Mouse (Mus musculus): Measurements from ENCODE around the gene Rhpn2. TPM values are rescaled to one million over a fixed set of nuclear protein-coding genes. Genes with fewer than 3 reads are reported as not detected.
A peak's percentile ranks its signal among the peaks of the same experiment; 100 is the strongest.

The Rhpn2 gene
- polyA plus RNA-seq, 1 experiment from 2014 or later: 1.9 TPM

DNA sequence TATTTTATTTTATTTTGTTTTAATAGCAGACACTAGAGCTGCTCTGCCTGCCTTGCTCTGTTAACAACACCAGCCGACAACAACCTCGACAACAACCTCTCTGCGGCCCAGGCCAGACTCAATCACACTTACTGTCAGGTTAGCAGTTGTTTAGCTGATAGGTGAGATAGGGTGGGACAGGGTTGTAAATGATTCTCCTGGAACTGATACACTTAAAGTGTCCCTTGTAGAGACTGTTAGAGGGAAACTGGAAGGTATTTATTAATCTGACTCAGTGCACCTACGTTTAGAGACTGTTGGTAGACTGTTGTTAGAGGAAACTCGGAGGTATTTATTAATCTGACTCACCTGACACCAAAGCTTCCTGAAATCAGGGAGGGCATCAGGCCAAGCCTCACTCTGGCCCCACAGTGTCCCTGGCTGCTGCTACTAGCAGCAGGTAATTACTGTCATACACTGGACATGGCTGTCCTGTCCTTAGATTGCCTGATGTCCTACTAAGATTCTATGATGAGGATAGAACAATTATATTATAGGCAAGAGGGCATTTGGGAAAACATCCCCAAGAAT, 21.4 kb downstream of the Rhpn2 start:
- no peak overlapping the region for H3K4me3 ChIP-seq (ENCODE audit: low read depth, low read length)
- H3K4me1 ChIP-seq (ENCODE audit: control insufficient read depth, insufficient read depth, low read length): no peaks in the 10 kb centered on the region
- H3K4me2 ChIP-seq: no peak overlapping the region
- DNase-seq (ENCODE audit: low spot score, missing footprints) (no peak), ATAC-seq (ENCODE audit: low FRiP score) (no peak)
- no peaks in the 10 kb centered on the region for H3K36me3 ChIP-seq (ENCODE audit: control insufficient read depth, insufficient read depth, low read length)
- no peak overlapping the region for H3K27ac ChIP-seq (ENCODE audit: low read depth, low read length)
- H3K9ac ChIP-seq (ENCODE audit: low read length): no peak overlapping the region
- H3K9me3 ChIP-seq (ENCODE audit: control insufficient read depth, low read length): no peaks in the 10 kb centered on the region
- H3K27me3 ChIP-seq (ENCODE audit: control insufficient read depth, insufficient read depth, low read length): no peaks in the 10 kb centered on the region
- WGBS: 95% methylated on average over 5 of the region's 5 CpGs

DNA sequence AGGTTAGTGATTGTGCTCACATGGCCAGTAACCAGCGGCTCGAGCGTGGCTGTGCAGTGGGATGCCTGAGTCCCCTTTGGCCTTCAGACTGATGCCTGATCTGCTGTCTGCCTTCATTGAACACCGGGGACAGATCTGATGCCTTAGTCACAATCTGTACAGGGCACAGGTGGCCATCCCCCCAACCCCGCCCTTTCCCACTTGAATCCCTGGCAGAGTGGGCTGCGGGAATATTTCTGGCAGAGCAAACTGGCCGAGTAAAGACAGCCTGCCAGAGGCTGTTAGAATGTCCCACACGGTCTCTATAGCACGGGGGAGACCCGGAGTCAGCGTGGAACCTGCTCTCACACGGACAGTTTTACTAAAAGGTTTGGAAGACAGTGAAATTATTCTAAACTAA, 23.7 kb downstream of the Rhpn2 start:
- no peaks in the 10 kb centered on the region for H3K36me3 ChIP-seq (ENCODE audit: control insufficient read depth, insufficient read depth, low read length)
- no peak overlapping the region for H3K4me3 ChIP-seq (ENCODE audit: low read depth, low read length)
- no peaks in the 10 kb centered on the region for H3K27me3 ChIP-seq (ENCODE audit: control insufficient read depth, insufficient read depth, low read length)
- H3K9me3 ChIP-seq (ENCODE audit: control insufficient read depth, low read length): no peaks in the 10 kb centered on the region
- H3K4me2 ChIP-seq: no peak overlapping the region
- no peaks in the 10 kb centered on the region for H3K4me1 ChIP-seq (ENCODE audit: control insufficient read depth, insufficient read depth, low read length)
- 92% methylated on average over 12 of the region's 12 CpGs for WGBS
- DNase-seq (ENCODE audit: low spot score, missing footprints): no peak
- no peak for ATAC-seq (ENCODE audit: low FRiP score)
- no peak overlapping the region for H3K9ac ChIP-seq (ENCODE audit: low read length)
- H3K27ac ChIP-seq (ENCODE audit: low read depth, low read length): no peak overlapping the region

GRCm38 (mm10) chr7:35362253-35362652, 28.3 kb downstream of the Rhpn2 start:
- no peak for ATAC-seq (ENCODE audit: low FRiP score)
- Histone ChIP-seq H3K9me3 (ENCODE audit: control insufficient read depth, low read length) (no peaks in the 10 kb centered on the region), H3K4me2 (no peak overlapping the region), H3K27me3 (ENCODE audit: control insufficient read depth, insufficient read depth, low read length) (no peaks in the 10 kb centered on the region), H3K4me1 (ENCODE audit: control insufficient read depth, insufficient read depth, low read length) (no peaks in the 10 kb centered on the region), H3K27ac (ENCODE audit: low read depth, low read length) (no peak overlapping the region), H3K4me3 (ENCODE audit: low read depth, low read length) (no peak overlapping the region), H3K36me3 (ENCODE audit: control insufficient read depth, insufficient read depth, low read length) (no peaks in the 10 kb centered on the region), H3K9ac (ENCODE audit: low read length) (no peak overlapping the region)
- peak; percentile 72 for DNase-seq (ENCODE audit: low spot score, missing footprints)
- 78% methylated on average over 5 of the region's 5 CpGs for WGBS

GRCm38 (mm10) chr7:35362868-35363267, 28.9 kb downstream of the Rhpn2 start:
- no peaks in the 10 kb centered on the region for H3K36me3 ChIP-seq (ENCODE audit: control insufficient read depth, insufficient read depth, low read length)
- no peak overlapping the region for H3K9ac ChIP-seq (ENCODE audit: low read length)
- peak; percentile 57 for DNase-seq (ENCODE audit: low spot score, missing footprints)
- no peak overlapping the region for H3K4me3 ChIP-seq (ENCODE audit: low read depth, low read length)
- no peak for ATAC-seq (ENCODE audit: low FRiP score)
- 85% methylated on average over 5 of the region's 5 CpGs for WGBS
- no peaks in the 10 kb centered on the region for H3K4me1 ChIP-seq (ENCODE audit: control insufficient read depth, insufficient read depth, low read length)
- no peak overlapping the region for H3K4me2 ChIP-seq
- H3K27ac ChIP-seq (ENCODE audit: low read depth, low read length): no peak overlapping the region
- H3K27me3 ChIP-seq (ENCODE audit: control insufficient read depth, insufficient read depth, low read length): no peaks in the 10 kb centered on the region
- H3K9me3 ChIP-seq (ENCODE audit: control insufficient read depth, low read length): no peaks in the 10 kb centered on the region

- Histone ChIP-seq H3K4me3 (ENCODE audit: low read depth, low read length) (no peak overlapping the region), H3K4me2 (no peak overlapping the region), H3K9ac (ENCODE audit: low read length) (no peak overlapping the region), H3K4me1 (ENCODE audit: control insufficient read depth, insufficient read depth, low read length) (no peaks in the 10 kb centered on the region), H3K9me3 (ENCODE audit: control insufficient read depth, low read length) (no peaks in the 10 kb centered on the region; the same call in 1 of the 2 replicates), H3K36me3 (ENCODE audit: control insufficient read depth, insufficient read depth, low read length) (no peaks in the 10 kb centered on the region), H3K27me3 (ENCODE audit: control insufficient read depth, insufficient read depth, low read length) (no peaks in the 10 kb centered on the region), H3K27ac (ENCODE audit: low read depth, low read length) (no peak overlapping the region)
- WGBS: 77% methylated on average over 12 of the region's 12 CpGs
- DNase-seq (ENCODE audit: low spot score, missing footprints) (peak; percentile 71), ATAC-seq (ENCODE audit: low FRiP score) (no peak)
Observed at GRCm38 (mm10) chr7:35365161-35365910, 31.4 kb downstream of the Rhpn2 start.

- WGBS: 19% methylated on average over 14 of the region's 14 CpGs
- no peak overlapping the region for H3K4me2 ChIP-seq
Observed at GRCm38 (mm10) chr7:35371096-35371495, 37.1 kb downstream of the Rhpn2 start.

DNA sequence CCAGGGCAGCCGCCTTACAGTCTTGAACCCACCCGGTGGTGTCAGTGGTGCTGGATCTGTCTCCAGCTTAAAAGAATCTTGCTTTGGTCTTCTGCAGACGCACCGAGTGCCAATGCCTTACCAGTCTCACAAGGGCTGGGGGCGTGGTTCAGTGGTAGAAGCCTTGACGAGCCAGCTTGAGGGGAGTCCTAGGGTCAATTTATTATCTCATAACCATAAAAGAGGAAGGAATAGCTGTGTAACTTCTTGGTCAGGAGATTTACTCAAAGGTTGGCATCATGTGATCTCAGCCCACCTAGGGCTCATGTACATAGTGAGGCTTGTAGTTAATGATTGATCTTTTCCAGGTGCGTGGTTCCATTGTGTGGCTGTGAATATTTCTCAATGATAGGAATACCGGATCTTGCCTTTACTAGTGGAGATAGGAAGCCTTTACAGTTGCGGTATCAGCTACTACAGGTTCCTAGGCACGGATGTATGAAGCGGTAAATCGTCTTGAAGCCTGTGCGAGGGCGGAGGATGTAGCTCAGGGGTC, 38.6 kb downstream of the Rhpn2 start:
- Histone ChIP-seq H3K4me1 (ENCODE audit: control insufficient read depth, insufficient read depth, low read length) (no peaks in the 10 kb centered on the region), H3K9me3 (ENCODE audit: control insufficient read depth, low read length) (no peaks in the 10 kb centered on the region; the same call in 1 of the 2 replicates), H3K4me3 (ENCODE audit: low read depth, low read length) (no peak overlapping the region), H3K9ac (ENCODE audit: low read length) (no peak overlapping the region), H3K27me3 (ENCODE audit: control insufficient read depth, insufficient read depth, low read length) (no peaks in the 10 kb centered on the region), H3K27ac (ENCODE audit: low read depth, low read length) (no peak overlapping the region), H3K4me2 (no peak overlapping the region), H3K36me3 (ENCODE audit: control insufficient read depth, insufficient read depth, low read length) (no peaks in the 10 kb centered on the region)
- DNase-seq (ENCODE audit: low spot score, missing footprints) (no peak), ATAC-seq (ENCODE audit: low FRiP score) (no peak)
- WGBS: 94% methylated on average over 14 of the region's 14 CpGs

More at GRCm38 (mm10) chr7:35371096-35371495, 37.1 kb downstream of the Rhpn2 start:
- Histone ChIP-seq H3K4me1 (ENCODE audit: control insufficient read depth, insufficient read depth, low read length) (no peaks in the 10 kb centered on the region), H3K27me3 (ENCODE audit: control insufficient read depth, insufficient read depth, low read length) (no peaks in the 10 kb centered on the region), H3K36me3 (ENCODE audit: control insufficient read depth, insufficient read depth, low read length) (no peaks in the 10 kb centered on the region), H3K9me3 (ENCODE audit: control insufficient read depth, low read length) (no peaks in the 10 kb centered on the region; the same call in 1 of the 2 replicates), H3K9ac (ENCODE audit: low read length) (peak overlapping the region; percentile 27; the same call in 1 of the 2 replicates), H3K27ac (ENCODE audit: low read depth, low read length) (no peak overlapping the region), H3K4me3 (ENCODE audit: low read depth, low read length) (no peak overlapping the region)
- ATAC-seq (ENCODE audit: low FRiP score) (peak; percentile 38; the same call in 1 of the 2 replicates), DNase-seq (ENCODE audit: low spot score, missing footprints) (peak; percentile 86)

DNA sequence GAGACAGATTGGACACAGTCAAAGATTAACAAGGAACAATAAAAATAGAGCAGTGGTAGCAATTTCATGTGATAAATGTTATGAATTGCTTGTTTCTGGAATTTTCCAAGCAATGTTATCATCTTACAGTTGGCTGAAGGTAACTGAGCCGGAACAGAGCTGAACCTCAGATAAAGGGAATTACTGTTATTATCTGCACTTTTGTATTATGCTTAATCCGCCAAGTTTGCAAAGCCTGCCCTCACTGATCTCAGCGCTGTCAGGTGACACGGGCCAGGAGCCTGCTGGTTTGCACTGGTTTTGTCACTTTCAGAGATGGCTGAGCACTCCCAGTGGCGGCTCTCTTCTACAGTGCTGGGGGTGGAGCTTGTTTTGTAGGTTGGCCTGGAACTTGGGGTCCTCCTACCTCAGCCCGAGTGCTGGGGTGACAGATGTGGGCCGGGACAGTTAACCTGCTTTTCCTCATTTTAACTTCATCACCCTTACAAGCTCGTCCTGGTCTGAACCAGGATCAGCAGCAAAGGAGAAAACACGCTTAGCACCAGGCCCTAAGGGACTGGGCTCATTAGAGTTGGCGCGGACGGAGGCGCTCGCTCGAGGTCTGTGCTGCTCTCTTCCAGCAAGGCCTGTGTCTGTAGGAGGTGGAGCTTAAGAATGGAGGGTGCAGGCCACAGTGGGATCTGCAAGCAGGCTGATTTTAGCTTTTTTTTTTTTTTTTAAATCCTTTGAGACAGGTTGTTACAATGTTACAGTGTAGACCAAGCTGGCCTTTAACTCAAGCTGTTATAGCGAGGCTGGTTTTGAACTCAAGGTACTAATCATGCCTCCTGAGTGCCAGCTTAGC, 39.4 kb downstream of the Rhpn2 start:
- Histone ChIP-seq H3K27ac (ENCODE audit: low read depth, low read length) (no peak overlapping the region), H3K4me3 (ENCODE audit: low read depth, low read length) (no peak overlapping the region), H3K9ac (ENCODE audit: low read length) (no peak overlapping the region), H3K4me1 (ENCODE audit: control insufficient read depth, insufficient read depth, low read length) (no peaks in the 10 kb centered on the region), H3K27me3 (ENCODE audit: control insufficient read depth, insufficient read depth, low read length) (no peaks in the 10 kb centered on the region), H3K4me2 (no peak overlapping the region), H3K36me3 (ENCODE audit: control insufficient read depth, insufficient read depth, low read length) (no peaks in the 10 kb centered on the region), H3K9me3 (ENCODE audit: control insufficient read depth, low read length) (no peaks in the 10 kb centered on the region; the same call in 1 of the 2 replicates)
- WGBS: 74% methylated on average over 16 of the region's 16 CpGs
- DNase-seq (ENCODE audit: low spot score, missing footprints): no peak
- no peak for ATAC-seq (ENCODE audit: low FRiP score)

All from midbrain, embryonic 11.5 days (tissue).